In genomic region chr19:55456325-55457091, GRCm38 (mm10) we compare ENCODE assay signal across 11 mouse cellular contexts.
DNase-seq lines count a peak whose midpoint lies in the region; ATAC-seq and TF ChIP-seq lines count a peak whose summit lies in the region.
"Had no signal": no experiment of that assay in that cellular context is flagged by ENCODE, and none has a peak within 500 bp of the region (broad histone marks: within the 10 kb centered on the region; RNA-seq: fewer than 3 reads in every experiment).

No protein-coding gene starts in this region.

- no peak for TF ChIP-seq CTCF in cerebellum, adult 2 months (IDR thresholded peaks at IDR 0.05; ENCODE audit: borderline replicate concordance, insufficient read depth, low read depth, low read length)

- no peaks in the 10 kb centered on the region for H3K27me3 ChIP-seq in heart, embryonic 15.5 days
- 0 out of 2 replicates have a peak, but pooled peaks cover 2% of the 10 kb centered on the region for H3K27me3 ChIP-seq in forebrain, embryonic 16.5 days (replicated peaks; ENCODE audit: control insufficient read depth, insufficient read depth, low read length)
- H3K27me3 ChIP-seq in stomach, embryonic 15.5 days (replicated peaks) = no peaks in the 10 kb centered on the region
- no peaks in the 10 kb centered on the region for H3K27me3 ChIP-seq in cerebellum, adult 2 months (ENCODE audit: control insufficient read depth, insufficient read depth, low read length)

- TF ChIP-seq POLR2A in cerebellum, adult 2 months (IDR thresholded peaks at IDR 0.05; ENCODE audit: borderline replicate concordance, insufficient read depth, low read length) = no peak

- H3K36me3 ChIP-seq in heart, embryonic 15.5 days = no peaks in the 10 kb centered on the region
- H3K36me3 ChIP-seq in forebrain, embryonic 16.5 days (ENCODE audit: control insufficient read depth, insufficient read depth) = no peaks in the 10 kb centered on the region
- no peaks in the 10 kb centered on the region for H3K36me3 ChIP-seq in stomach, embryonic 15.5 days

- intact Hi-C loops in left cerebral cortex, postnatal 25 days (cut with DNase I) = no loop called here

- H3K4me1 ChIP-seq in heart, embryonic 15.5 days (replicated peaks) = no peaks in the 10 kb centered on the region; the same call in 1 of the 2 replicates
- H3K4me1 ChIP-seq in forebrain, embryonic 16.5 days (replicated peaks; ENCODE audit: control insufficient read depth, insufficient read depth, low read length) = peaks cover 13% of the 10 kb centered on the region
- 0 out of 2 replicates have a peak, but pooled peaks cover 9% of the 10 kb centered on the region for H3K4me1 ChIP-seq in stomach, embryonic 15.5 days
- no peaks in the 10 kb centered on the region for H3K4me1 ChIP-seq in cerebellum, adult 2 months (ENCODE audit: control insufficient read depth, insufficient read depth, low read length)

- ATAC-seq in heart, embryonic 15.5 days (replicated peaks; ENCODE audit: insufficient number of reproducible peaks, insufficient read depth, low FRiP score, low read depth) = no peak
- no peak for ATAC-seq in forebrain, embryonic 16.5 days
- no peak for ATAC-seq in stomach, embryonic 15.5 days (ENCODE audit: insufficient read depth, low FRiP score, low read depth)
- ATAC-seq: CD4-positive, CD25-positive, alpha-beta regulatory T cell, adult 4 months had no signal

- no peak overlapping the region for H3K4me3 ChIP-seq in heart, embryonic 15.5 days
- H3K4me3 ChIP-seq in forebrain, embryonic 16.5 days (replicated peaks; ENCODE audit: low read length) = no peak overlapping the region
- 0 out of 2 replicates have a peak overlapping the region, but pooled peaks have one; percentile 11 for H3K4me3 ChIP-seq in stomach, embryonic 15.5 days (replicated peaks)
- H3K4me3 ChIP-seq in cerebellum, adult 2 months (replicated peaks; ENCODE audit: insufficient read depth, low read depth, low read length) = no peak overlapping the region

- no peaks in the 10 kb centered on the region for H3K9me3 ChIP-seq in heart, embryonic 15.5 days (replicated peaks)
- H3K9me3 ChIP-seq in forebrain, embryonic 16.5 days (ENCODE audit: control insufficient read depth, low read length) = no peaks in the 10 kb centered on the region
- H3K9me3 ChIP-seq in stomach, embryonic 15.5 days = no peaks in the 10 kb centered on the region

- WGBS in heart, embryonic 15.5 days = 43% methylated on average over 21 of the region's 21 CpGs
- 26% methylated on average over 21 of the region's 21 CpGs for WGBS in forebrain, embryonic 16.5 days
- WGBS in stomach, embryonic 15.5 days = 37% methylated on average over 21 of the region's 21 CpGs
- 75% methylated on average over 21 of the region's 21 CpGs for WGBS in cerebellum, adult 2 months

- H3K27ac ChIP-seq in heart, embryonic 15.5 days = no peak overlapping the region
- H3K27ac ChIP-seq in forebrain, embryonic 16.5 days (ENCODE audit: low read length) = no peak overlapping the region
- peak overlapping the region; percentile 40; the same call in 1 of the 2 replicates for H3K27ac ChIP-seq in stomach, embryonic 15.5 days
- H3K27ac ChIP-seq in cerebellum, adult 2 months (ENCODE audit: insufficient read depth, low read length) = no peak overlapping the region

- peak overlapping the region; percentile 14 for H3K4me2 ChIP-seq in heart, embryonic 15.5 days
- H3K4me2 ChIP-seq in forebrain, embryonic 16.5 days (ENCODE audit: low read length) = peak overlapping the region; percentile 37
- H3K4me2 ChIP-seq in stomach, embryonic 15.5 days = peak overlapping the region; percentile 41

- H3K9ac ChIP-seq in heart, embryonic 15.5 days = no peak overlapping the region
- no peak overlapping the region for H3K9ac ChIP-seq in forebrain, embryonic 16.5 days (replicated peaks; ENCODE audit: low read depth, low read length)
- no peak overlapping the region for H3K9ac ChIP-seq in stomach, embryonic 15.5 days

- no peak for DNase-seq in heart, adult 18-20 months
- peak; percentile 12 for DNase-seq in lung, postnatal 10 days
- no peak for DNase-seq in lung, adult 18-20 months
- no peak for DNase-seq in left cerebral cortex, postnatal 25 days (ENCODE audit: low spot score in 2 of 2)
- DNase-seq in cerebellum, adult 2 months = no peak
- DNase-seq: cerebellum, postnatal 36 days; layer of hippocampus, postnatal 36 days had no signal
